Mouse (Mus musculus) urinary bladder, adult 18-20 months (tissue): Measurements from ENCODE around the gene Grb2.

Source experiments
- DNase-seq, 2 experiments: peaks; one replicate each; pipeline ENCODE4 v3.0.0; 2022; ENCODE audit warnings: low spot score in 2 of 2, mixed read lengths in 2 of 2

Grb2 gene

DNA sequence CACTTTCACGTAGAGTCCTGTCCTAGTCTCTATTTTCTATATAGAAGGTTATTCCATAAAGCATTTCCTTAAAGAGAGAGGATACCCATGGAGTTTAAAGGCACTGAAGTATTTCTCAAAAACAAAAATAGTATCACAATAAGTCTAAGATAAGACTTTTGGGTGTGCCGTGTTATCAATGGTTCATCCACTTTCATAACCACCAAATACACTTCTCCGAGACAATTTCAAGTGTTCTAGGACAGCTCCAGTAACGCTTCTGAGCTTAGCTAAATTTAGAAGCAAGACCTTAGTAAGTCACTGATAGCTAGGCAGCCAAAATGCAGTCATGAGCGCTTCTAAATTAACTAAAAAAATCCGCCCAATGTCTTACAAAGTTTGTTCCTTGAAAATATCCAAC, 22.0 kb downstream of the Grb2 start:
- no peak for DNase-seq

DNA sequence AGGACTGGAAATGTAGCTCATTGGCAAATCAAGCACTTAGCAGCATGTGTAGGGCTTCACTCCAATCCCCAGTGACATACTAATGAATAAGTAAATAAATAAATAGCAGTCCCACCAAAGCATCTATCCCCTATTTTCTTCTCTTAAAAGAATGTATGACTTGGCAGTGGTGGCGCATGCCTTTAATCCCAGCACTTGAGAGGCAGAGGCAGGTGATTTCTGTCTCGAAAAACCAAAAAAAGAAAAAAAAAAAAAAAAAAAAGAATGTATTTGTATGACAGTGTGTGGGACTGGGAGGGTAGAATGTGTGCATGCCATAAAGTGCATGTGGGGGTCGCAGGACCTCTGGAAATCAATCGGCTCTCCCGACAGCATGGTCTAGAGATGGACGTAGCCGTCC, 22.4 kb downstream of the Grb2 start:
- DNase-seq: no peak

- no peak for DNase-seq
These were observed 23.5 kb downstream of the Grb2 start for GRCm38 (mm10) chr11:115684877-115685276.

DNA sequence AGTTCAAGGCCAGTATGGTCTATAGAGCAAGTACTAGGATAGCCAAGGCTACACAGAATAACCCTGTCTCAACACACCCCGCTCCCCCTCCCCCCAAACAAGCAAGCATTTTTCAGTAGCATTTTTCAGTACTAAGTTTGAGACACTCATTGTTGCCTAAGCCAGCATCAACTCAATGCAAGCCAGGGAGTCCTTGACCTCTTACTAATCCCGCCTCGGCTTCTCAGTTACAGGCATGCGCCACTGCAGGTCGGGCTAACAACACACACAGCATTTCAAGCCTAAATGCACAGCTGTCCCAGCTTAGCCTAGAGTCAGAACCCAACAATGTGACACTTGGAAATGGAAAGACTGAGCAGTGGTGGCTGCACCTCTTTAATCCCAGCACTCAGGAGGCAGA, 25.1 kb downstream of the Grb2 start:
- DNase-seq: no peak

- DNase-seq: no peak
These were observed 26.0 kb downstream of the Grb2 start for GRCm38 (mm10) chr11:115682411-115682810.

DNA sequence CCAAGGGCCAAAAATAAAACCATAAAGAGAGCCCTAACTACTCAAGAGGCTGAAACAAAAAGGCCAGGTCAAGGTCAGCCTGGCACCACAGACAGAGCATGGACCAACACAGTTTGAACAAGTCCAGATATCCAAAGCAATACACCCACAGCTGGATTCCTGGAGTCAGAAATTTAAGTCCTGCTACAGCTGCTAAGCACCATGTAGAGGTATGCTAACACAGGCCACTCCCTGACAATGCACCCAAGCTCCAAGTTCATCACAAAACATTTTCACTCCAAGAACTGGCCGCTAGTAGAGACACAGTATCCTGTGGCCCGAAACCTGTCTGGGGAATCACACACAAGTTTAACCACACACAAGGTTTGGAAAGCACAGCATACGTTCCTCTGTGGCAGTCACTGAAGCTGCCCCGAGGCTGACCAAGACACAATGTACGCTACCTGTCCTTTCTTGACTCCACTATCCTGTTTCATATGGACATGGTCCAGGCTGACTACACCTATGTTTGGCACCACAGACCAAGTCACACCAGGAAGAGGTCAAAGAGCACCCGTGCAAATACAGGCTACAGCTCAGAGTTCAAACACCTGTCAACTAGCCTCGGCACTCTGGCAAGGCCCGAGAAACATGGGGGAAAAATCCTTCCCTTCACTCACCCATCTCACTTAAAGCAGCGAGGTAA, 28.7 kb downstream of the Grb2 start:
- no peak for DNase-seq

- no peak for DNase-seq
These were observed 29.5 kb downstream of the Grb2 start for GRCm38 (mm10) chr11:115678861-115679260.

GRCm38 (mm10) chr11:115677511-115677910, 30.9 kb downstream of the Grb2 start:
- no peak for DNase-seq

DNA sequence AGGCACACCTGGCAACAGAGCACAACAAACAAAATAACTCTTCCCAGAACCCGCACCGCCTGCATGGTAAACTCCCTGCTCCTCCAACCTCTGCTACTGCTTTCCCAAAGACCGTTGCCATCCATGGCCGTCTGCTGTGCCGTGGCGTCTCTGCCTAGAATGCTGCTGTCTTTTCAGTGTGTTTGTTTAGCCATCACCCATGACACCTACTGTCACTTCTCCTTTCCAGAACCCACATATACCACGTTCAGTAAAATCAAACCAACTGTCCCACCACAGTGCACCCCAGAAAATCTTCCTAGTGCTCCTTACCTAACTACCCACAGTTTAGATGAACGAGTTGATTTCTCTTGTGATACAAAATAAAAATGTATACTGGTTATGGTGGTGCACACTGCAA, 31.7 kb downstream of the Grb2 start:
- DNase-seq: no peak

DNA sequence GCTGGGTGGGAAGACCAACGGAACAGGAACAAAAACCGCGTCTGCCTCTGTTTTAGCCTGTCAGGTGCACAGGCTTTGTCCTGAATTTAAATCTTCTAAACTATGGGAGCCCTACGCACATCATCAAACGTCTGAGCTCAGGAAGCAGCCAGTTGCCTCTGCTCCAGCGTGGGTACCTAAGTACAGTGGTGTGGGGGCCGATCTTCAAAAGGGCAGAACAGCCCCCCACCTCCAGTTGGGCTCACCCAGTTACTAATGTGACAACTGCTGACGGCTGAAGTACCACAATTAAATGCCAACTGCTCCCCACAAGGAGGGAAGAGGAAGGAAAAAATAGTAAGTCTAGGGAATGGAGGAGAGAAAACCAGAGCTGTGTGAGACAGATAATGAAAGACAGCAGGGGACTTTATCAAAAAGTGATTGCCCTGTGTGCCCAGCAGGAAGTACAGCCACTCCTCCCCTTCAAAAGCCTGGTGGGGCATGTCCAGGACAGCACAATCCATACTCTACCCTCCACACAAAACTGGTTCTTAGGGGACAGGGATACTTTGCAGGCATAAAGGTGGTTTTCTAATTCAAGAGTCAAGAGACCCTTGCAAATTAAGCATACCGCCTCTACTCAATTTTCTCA, 34.0 kb downstream of the Grb2 start:
- no peak for DNase-seq

- no peak for DNase-seq
These were observed 34.7 kb downstream of the Grb2 start for GRCm38 (mm10) chr11:115673471-115674234.

GRCm38 (mm10) chr11:115672226-115672987, 36.0 kb downstream of the Grb2 start:
- DNase-seq: no peak

DNA sequence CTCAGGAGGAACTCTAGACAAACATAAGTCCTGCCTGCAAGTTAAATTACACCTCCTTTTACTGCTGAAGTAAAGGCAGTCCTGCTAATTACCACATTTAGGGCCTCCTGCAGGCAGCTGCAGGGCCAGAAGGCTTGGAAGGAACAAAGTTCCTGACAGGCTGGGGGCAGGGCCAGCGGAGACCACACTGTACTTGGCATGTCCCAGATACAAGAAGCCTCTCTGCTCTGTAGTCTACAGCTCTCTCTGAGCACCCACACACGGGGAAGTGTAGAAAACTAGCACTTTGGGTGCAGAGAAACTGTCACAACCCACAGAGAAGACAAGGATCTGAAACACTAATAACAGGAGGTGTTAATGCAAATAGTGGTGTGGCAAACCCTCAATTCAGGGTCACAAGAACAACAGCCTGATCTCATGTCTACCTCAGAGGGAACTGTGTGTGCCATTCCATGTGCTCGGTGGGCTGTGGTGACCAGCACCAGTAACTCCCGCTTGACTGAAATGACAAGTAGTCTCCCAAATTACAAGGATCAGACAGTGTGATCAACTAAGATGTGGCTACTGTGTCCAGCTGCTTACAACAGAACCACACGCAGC, 37.8 kb downstream of the Grb2 start:
- no peak for DNase-seq

DNA sequence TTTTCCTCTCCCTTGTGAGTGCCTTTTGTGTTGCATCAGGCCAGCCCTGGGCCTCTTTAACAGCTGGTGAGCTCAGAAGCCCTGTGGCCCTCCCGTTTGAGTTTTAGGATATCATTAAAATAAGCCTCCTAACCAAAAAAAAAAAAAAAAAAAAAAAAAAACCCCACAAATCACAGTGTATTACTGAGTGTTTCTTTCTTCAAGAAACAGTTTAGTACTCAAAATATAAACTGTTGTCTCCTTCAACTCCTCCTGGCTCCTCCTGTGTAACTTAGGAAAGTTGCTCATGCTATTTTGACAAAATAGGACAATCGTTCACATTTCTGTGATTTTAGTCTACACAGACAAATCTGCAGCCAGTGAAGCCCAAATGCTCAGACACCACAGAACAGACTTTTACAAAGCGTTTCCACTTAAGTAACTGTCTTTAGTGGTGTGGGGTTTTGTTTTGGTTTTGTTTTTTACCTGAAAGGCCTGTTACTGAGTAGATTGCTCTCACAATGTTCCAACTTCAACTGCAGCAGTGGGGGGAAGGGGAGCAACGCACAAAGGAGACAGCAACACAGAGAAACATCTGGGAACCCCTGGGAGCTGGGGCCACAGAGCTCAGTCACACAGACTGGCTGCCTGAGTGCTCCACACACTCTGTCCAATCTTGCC, 44.6 kb downstream of the Grb2 start:
- no peak for DNase-seq

- DNase-seq: no peak
These were observed 48.0 kb downstream of the Grb2 start for GRCm38 (mm10) chr11:115660376-115660775.

- DNase-seq: no peak
These were observed 49.9 kb downstream of the Grb2 start for GRCm38 (mm10) chr11:115658521-115658920.

GRCm38 (mm10) chr11:115654128-115654527, 54.3 kb downstream of the Grb2 start:
- no peak for DNase-seq

- no peak for DNase-seq
These were observed 55.2 kb downstream of the Grb2 start for GRCm38 (mm10) chr11:115653194-115653593.

GRCm38 (mm10) chr11:115651680-115652079, 56.7 kb downstream of the Grb2 start:
- DNase-seq: no peak

DNA sequence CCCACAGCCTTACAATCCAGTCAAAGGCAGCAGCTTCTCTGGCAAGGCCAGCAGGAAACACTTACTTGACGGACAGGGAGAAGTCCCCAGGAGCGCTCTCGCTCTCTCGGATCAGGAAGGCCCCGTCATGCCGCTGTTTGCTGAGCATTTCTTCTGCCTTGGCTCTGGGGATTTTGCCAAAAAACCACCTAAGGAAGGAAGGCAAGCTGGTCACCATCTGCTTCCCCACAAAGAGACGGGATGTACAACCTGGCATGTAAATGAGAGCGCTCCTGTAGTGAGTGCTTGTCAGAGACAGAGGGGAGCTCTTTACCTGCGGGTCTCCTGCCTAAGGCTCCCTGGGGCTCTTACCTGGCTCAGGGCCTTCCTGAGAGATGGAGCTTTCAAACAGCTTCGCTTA, 58.7 kb downstream of the Grb2 start:
- DNase-seq: no peak

- no peak for DNase-seq
These were observed 60.9 kb downstream of the Grb2 start for GRCm38 (mm10) chr11:115647459-115647858.
